Mouse (Mus musculus) cerebellum, adult 2 months (tissue): ENCODE measurements around the gene Magi2. TPM values are rescaled to one million over a fixed set of nuclear protein-coding genes. Genes with fewer than 3 reads are reported as not detected.
A peak's percentile ranks its signal among the peaks of the same experiment; 100 is the strongest.

ENCODE experiments used
- DNase-seq, 2 experiments: peaks; one replicate each; pipeline ENCODE4 v3.0.0; 2021
- H3K27ac ChIP-seq: fragments of 200-500 bp; 2 replicates; pipeline ENCODE4 v1.5.1; 2012; ENCODE audit warnings: low read length, control low read depth, inconsistent platforms; ENCODE audit not compliant: insufficient read depth
- H3K27me3 ChIP-seq: fragments of 200-500 bp; 2 replicates; pipeline ENCODE4 v1.6.1; 2012; ENCODE audit warnings: inconsistent platforms, mild to moderate bottlenecking, low read length, moderate library complexity; ENCODE audit not compliant: control insufficient read depth, insufficient read depth
- H3K4me1 ChIP-seq: fragments of 200-500 bp; 2 replicates; pipeline ENCODE4 v1.6.1; 2011; ENCODE audit warnings: low read length; ENCODE audit not compliant: control insufficient read depth, insufficient read depth
- H3K4me3 ChIP-seq: fragments of 200-500 bp; replicated peaks from 2 replicates; pipeline ENCODE3; 2011; ENCODE audit warnings: mild to moderate bottlenecking, low read depth, low read length, control low read depth; ENCODE audit not compliant: insufficient read depth
- CTCF ChIP-seq: fragments of 200-500 bp; IDR thresholded peaks from 2 replicates; pipeline ENCODE4 v1.5.1; 2011; ENCODE audit warnings: low read depth, mild to moderate bottlenecking, control low read depth, low read length, moderate library complexity, borderline replicate concordance; ENCODE audit not compliant: insufficient read depth
- POLR2A ChIP-seq: fragments of 200-500 bp; IDR thresholded peaks from 2 replicates; pipeline ENCODE4 v1.6.1; 2011; ENCODE audit warnings: low read length, control low read depth, borderline replicate concordance; ENCODE audit not compliant: insufficient read depth
- WGBS: fragments of 180-500 bp; shearing (Covaris S2); methylation state at CpG from one replicate; pipeline ENCODE4 v1.1.7; 2018; 5-methylcytosine and 5-hydroxymethylcytosine counted together
- polyA plus RNA-seq: library from polyadenylated mRNA; depleted of rRNA; stranded (reverse); fragments of >200 nt; gene quantifications from 2 replicates; pipeline ENCODE4 v1.2.3, GENCODE M21; 2012

The Magi2 gene
- polyA plus RNA-seq, 1 experiment = 30.1 TPM

GRCm38 (mm10) chr5:20404533-20404932, 1177.7 kb downstream of the Magi2 start:
- Histone ChIP-seq H3K27ac (no peak overlapping the region), H3K27me3 (no peaks in the 10 kb centered on the region), H3K4me1 (peaks cover 3% of the 10 kb centered on the region; the same call in 1 of the 2 replicates), H3K4me3 (no peak overlapping the region)
- no peak for DNase-seq
- WGBS = 94% methylated on average over 5 of the region's 5 CpGs
- TF ChIP-seq POLR2A = no peak
- no peak for TF ChIP-seq CTCF

DNA sequence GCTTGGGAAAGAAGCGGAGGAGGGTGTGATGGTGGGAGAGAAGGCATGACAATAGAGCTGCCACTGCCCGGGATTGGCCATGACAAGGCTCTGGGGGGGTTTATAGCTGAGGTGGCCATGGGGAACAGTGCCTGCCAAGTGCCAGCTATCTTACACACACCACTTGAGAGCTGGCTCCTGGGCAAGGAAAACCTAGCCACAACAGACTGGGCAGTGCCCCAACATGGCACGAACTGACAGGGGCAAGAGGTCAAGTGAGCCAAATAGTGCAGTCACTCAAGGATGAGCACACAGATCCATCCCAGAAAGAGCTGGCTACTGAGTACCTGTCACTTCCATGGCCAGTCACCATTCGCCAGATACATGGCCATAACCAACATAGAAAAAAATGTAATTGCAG, 1179.8 kb downstream of the Magi2 start:
- TF ChIP-seq CTCF (no peak), POLR2A (no peak)
- Histone ChIP-seq H3K4me3 (no peak overlapping the region), H3K27ac (no peak overlapping the region), H3K27me3 (no peaks in the 10 kb centered on the region), H3K4me1 (peaks cover 3% of the 10 kb centered on the region; the same call in 1 of the 2 replicates)
- peak in 1 of 2 experiments; percentile 7 for DNase-seq
- 53% methylated on average over 4 of the region's 4 CpGs for WGBS

DNA sequence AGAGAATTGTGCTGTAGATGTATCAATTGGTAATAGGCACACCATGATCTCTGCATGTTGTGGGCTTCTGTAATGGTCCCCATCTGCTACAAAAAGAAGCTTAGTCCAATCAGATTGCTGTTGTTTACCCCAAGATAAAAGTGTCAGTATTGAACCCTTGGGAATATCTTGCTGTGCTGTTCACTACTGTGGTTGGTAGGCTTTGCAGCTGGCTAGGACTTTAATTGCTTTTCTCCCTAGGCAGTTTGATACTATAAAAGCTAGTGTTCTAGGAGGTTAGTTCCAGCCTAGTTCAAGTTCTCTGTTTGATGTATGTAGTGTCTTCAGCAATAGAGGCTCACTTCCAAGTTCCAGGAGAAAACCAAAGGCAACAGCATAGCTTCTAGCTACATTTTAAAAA, 1188.5 kb downstream of the Magi2 start:
- Histone ChIP-seq H3K27ac (no peak overlapping the region), H3K4me3 (no peak overlapping the region), H3K27me3 (no peaks in the 10 kb centered on the region), H3K4me1 (no peaks in the 10 kb centered on the region)
- TF ChIP-seq CTCF = no peak
- TF ChIP-seq POLR2A = no peak
- no peak for DNase-seq

GRCm38 (mm10) chr5:20417348-20417747, 1190.5 kb downstream of the Magi2 start:
- Histone ChIP-seq H3K4me1 (no peaks in the 10 kb centered on the region), H3K27ac (no peak overlapping the region), H3K27me3 (no peaks in the 10 kb centered on the region), H3K4me3 (no peak overlapping the region)
- no peak for DNase-seq
- no peak for TF ChIP-seq CTCF
- TF ChIP-seq POLR2A = no peak

- no peak overlapping the region for H3K4me3 ChIP-seq
- 63% methylated on average over 9 of the region's 9 CpGs for WGBS
- H3K4me1 ChIP-seq = no peaks in the 10 kb centered on the region
- DNase-seq = no peak
- no peaks in the 10 kb centered on the region for H3K27me3 ChIP-seq
- no peak for TF ChIP-seq CTCF
- no peak for TF ChIP-seq POLR2A
- no peak overlapping the region for H3K27ac ChIP-seq
Measured at GRCm38 (mm10) chr5:20432148-20432813, 1205.4 kb downstream of the Magi2 start.

- DNase-seq = peak in 1 of 2 experiments; percentile 36
- TF ChIP-seq CTCF (no peak), POLR2A (no peak)
- Histone ChIP-seq H3K4me3 (no peak overlapping the region), H3K4me1 (no peaks in the 10 kb centered on the region), H3K27me3 (no peaks in the 10 kb centered on the region), H3K27ac (no peak overlapping the region)
- 56% methylated on average over 4 of the region's 4 CpGs for WGBS
Measured at GRCm38 (mm10) chr5:20446471-20447174, 1219.8 kb downstream of the Magi2 start.

- Histone ChIP-seq H3K27me3 (no peaks in the 10 kb centered on the region), H3K4me3 (no peak overlapping the region), H3K27ac (no peak overlapping the region), H3K4me1 (no peaks in the 10 kb centered on the region)
- no peak for DNase-seq
- WGBS = 65% methylated on average over 3 of the region's 3 CpGs
- TF ChIP-seq POLR2A = no peak
- no peak for TF ChIP-seq CTCF
Measured at GRCm38 (mm10) chr5:20456106-20456505, 1229.3 kb downstream of the Magi2 start.
